Mouse (Mus musculus): Measurements from ENCODE around the gene Stard13.

Gene Stard13

DNA sequence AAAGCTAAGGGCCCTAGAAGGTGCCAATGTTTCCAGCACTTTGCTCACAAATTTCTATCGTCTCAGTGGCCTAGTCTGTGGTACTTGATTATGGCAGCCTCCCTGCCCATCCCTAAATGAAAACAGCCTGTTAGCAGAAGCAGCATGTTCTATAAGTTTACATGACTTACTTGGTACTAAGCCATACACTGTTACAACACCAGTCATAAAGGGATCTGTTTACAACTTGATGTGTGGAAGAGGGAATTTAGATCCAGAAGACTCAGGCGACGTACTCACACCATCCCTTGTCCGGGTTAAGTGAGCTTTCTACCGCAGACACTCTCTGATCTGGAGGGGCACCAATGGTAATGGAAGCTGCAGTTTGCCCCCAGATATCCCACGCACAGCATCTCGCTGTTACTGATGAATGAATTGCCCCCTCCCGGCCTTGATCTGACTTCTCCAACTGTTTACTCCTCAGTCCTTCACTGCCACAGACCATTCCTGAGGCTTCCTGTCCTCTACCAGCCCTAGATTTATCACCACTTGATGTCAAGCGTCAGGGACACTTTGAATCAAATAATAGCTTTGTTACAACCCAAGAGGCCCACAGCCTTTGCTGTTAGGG is 53.4 kb downstream of the Stard13 start:
- no peak for DNase-seq (ENCODE audit: low spot score)

- no peak for DNase-seq (ENCODE audit: low spot score)
Measured at GRCm38 (mm10) chr5:151177171-151177570, 56.5 kb downstream of the Stard13 start.

DNA sequence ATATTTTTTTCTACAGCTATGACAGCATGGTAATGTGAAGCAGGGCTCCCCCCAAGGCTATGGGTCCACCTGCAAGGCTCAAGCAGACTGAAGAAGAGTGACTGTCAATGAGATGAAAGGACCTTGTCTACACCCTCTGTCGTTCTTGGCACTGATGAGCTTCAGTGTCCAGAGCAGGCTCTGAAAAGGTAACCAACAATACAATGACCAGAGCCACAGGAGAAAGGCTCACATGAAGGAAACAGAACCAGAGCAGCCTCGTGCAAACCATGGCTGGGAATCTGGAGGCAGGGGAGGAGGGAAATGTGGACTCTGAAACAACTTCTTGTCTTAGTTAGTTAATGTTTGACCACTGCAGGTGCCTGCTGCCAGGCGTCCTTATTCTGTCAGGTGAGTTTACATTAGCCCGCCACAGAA is 57.7 kb downstream of the Stard13 start:
- DNase-seq (ENCODE audit: low spot score): no peak

DNA sequence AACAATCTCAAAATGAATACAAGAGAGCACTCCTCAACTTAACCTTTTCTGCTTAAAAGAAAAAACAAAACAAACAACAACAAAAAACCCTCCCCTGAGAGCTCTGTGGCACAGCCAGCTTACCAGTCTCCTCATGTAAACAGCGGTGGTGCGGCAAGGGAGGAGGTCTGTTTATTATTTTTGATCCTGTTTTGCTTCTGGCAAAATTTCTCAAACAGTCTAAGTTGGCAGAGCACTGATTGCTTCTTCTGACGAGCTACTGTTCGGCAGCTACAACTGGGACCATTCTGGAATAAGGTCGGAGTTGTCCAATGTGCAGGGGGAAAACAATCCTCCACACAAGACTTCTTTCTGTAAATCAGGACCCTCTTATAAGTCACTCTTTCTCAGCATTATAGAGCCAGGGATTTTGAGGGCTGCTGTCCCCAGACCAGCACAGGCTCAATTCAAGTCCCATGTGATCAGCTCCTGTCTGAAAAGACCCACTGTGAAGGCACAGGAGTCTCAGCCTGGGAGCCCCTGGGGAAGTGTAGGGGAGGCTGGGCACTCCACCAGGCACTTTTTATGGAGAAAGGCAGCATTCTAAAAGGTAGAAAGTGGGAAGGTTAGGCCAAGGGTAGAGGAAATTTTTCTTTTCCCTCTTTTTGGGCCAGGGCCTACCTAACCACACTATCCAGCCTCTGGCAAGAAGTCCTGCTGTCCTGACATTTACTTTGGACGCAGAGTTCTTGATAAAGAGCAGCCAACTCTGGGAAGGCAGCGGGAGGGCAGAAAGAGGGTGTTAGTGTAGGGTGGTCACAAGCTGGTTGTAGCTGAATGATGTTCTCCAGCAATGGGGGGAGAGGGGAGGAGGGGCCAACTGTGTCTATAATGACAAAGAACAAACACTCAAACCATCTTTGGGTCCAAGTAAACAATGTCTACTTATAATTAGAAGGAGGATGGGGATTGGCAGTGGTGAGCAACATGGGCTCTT is 58.9 kb downstream of the Stard13 start:
- no peak for DNase-seq (ENCODE audit: low spot score)

GRCm38 (mm10) chr5:151173774-151174173 is 59.9 kb downstream of the Stard13 start:
- no peak for DNase-seq (ENCODE audit: low spot score)

- DNase-seq (ENCODE audit: low spot score): no peak
Measured at GRCm38 (mm10) chr5:151170168-151170750, 63.4 kb downstream of the Stard13 start.

GRCm38 (mm10) chr5:151168191-151168590 is 65.4 kb downstream of the Stard13 start:
- no peak for DNase-seq (ENCODE audit: low spot score)

GRCm38 (mm10) chr5:151167641-151168040 is 66.0 kb downstream of the Stard13 start:
- no peak for DNase-seq (ENCODE audit: low spot score)

GRCm38 (mm10) chr5:151166266-151166665 is 67.4 kb downstream of the Stard13 start:
- DNase-seq (ENCODE audit: low spot score): no peak

DNA sequence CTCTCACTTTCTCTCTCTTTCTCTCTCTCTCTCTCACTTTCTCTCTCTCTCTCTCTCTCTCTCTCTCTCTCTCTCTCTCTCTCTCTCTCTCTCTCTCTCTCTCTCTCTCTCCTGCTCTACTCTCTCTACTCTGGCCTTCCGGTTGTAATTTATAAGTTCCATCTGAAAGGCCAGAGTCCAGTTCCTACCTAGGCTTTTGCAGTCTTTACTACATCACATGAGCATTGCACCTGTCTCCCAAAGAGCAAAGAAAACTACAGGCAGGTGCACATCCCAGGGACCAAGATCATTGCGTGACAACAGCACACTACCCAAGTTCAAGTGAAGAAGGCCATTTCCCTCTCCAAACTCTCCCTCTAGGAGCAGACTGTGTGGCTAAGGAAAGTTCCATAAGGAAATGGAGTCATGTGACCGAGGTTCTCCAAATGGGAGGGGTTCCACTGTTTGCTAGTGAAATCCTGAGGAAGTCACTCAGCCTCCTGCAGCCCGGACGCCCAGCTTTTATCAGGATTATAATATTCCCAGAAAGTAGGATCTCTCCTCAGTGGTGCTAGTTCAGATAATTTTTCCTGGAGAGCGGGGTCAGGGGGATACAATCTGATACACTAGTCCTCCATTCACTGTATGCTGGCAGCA is 68.1 kb downstream of the Stard13 start:
- DNase-seq (ENCODE audit: low spot score): no peak

DNA sequence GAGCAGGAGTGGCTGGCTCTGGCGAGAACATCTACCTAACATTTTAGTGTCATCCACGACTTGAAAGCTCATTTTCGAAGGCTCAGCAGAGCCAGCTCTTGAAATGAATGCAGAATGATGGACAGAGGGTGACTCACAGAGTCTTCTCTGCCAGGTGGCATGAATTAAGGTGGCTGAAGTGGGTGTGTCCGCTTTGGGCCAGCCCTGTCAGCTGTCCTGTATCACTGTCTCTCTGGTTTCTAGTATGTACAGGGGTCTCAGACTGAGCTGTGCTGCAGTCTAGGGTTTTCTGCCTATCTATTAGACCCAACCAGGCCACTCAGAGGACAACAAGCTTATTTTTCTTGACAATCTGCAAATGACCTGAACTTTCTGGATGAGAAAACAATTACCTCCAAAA is 68.8 kb downstream of the Stard13 start:
- DNase-seq (ENCODE audit: low spot score): no peak

- no peak for DNase-seq (ENCODE audit: low spot score)
Measured at GRCm38 (mm10) chr5:151162642-151163041, 71.0 kb downstream of the Stard13 start.

- no peak for DNase-seq (ENCODE audit: low spot score)
Measured at GRCm38 (mm10) chr5:151155247-151155646, 78.4 kb downstream of the Stard13 start.

GRCm38 (mm10) chr5:151154780-151155179 is 78.9 kb downstream of the Stard13 start:
- peak; percentile 35 for DNase-seq (ENCODE audit: low spot score)

GRCm38 (mm10) chr5:151154030-151154429 is 79.6 kb downstream of the Stard13 start:
- no peak for DNase-seq (ENCODE audit: low spot score)

GRCm38 (mm10) chr5:151151549-151151948 is 82.1 kb downstream of the Stard13 start:
- no peak for DNase-seq (ENCODE audit: low spot score)

- DNase-seq (ENCODE audit: low spot score): peak; percentile 47
Measured at GRCm38 (mm10) chr5:151149509-151149908, 84.1 kb downstream of the Stard13 start.

- no peak for DNase-seq (ENCODE audit: low spot score)
Measured at GRCm38 (mm10) chr5:151148079-151148478, 85.6 kb downstream of the Stard13 start.

GRCm38 (mm10) chr5:151145807-151146206 is 87.8 kb downstream of the Stard13 start:
- no peak for DNase-seq (ENCODE audit: low spot score)

GRCm38 (mm10) chr5:151143955-151144354 is 89.7 kb downstream of the Stard13 start:
- no peak for DNase-seq (ENCODE audit: low spot score)

DNA sequence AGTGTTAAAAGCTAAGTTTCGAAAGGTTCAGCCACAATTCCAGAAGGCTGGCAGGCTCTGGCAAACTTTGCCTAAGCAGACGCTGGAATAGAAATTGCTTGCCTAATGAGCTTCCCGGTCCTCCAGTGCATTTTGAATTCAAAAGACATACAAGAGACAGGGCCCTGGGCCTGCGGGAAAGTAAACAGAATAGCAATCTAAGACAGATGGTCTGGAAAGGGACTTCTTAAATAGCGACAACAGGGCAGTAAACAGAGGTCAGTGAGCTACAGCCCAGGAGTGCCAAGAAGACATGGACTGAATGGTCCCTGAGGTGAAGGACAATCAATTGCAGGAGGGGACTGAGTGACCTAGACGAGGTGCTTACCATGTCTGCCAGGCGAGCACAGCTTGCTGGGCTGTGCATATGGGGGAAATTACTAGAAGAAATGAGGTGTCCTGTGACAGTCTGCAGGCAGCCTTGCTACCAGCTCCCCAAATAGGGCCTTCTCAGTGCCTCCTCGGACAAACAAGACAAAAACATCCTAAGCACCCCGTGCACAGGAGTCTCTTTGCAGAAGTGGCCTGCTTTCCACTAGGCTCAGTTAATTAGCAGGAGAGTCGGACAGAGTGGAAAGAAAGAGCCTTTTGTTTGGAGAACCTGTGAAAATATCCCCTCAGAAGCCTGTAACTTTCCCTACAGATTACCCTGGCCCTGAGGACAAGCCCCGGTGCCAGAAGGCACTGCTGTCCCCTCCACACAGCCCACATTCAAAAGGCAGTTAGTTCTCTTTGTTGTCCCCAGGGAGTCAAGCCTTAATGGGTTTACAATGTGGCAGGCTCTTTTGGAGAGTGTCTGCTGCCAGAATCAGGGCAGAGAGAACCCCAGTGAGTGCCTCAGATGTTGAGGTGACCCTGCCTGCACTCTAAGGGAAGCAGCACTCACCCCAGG is 90.7 kb downstream of the Stard13 start:
- DNase-seq (ENCODE audit: low spot score): peak; percentile 79
